Mouse (Mus musculus): ENCODE data around the gene Ift57. TPM values are rescaled to one million over a fixed set of nuclear protein-coding genes. Genes with fewer than 3 reads are reported as not detected.

Ift57 gene
- polyA plus RNA-seq (2012; rRNA removed): 2.9 and 4.9 TPM in 2 replicates

DNA sequence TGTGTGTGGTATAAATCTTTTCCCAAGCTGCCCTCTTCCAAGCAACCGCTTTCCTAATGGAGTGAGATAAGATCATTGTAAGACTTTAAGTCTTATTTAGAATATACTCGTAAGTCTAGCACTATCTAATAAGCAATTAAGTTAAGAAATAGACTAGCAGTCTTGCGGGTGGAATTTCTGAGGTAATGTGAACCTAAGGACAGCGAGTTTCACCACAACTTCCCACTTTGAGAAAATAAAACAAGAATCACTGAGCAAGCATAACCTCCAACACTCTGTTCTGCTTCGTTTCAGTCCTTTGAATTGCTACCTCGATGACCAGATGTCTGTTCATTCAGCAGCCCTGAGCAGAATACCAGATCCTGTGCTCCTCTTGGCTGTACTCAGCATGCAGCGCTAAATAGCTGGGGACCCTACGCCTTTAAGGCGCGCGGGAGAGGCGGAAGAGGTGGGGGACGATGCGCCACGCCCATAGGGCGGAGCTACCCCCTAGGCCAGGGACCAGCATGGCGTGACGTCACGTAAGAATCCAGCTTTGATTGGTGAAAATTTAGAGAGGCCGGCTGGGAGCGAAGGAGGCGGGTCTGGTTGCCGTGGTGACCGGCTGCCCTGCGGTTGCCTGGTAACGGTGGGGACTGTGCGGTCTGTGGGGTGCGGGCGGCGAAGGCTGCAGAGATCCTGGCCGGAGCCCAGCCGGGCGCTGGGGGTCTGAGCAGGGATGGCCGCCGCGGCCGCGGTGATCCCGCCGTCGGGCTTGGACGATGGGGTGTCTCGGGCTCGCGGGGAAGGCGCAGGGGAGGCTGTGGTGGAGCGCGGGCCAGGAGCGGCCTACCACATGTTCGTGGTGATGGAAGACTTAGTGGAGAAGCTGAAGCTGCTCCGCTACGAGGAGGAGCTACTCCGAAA is at the start of gene Ift57:
Gene Ift57 (plus strand): TSS at position 614 of the 906 bp plus-strand sequence.
- DNase-seq (ENCODE audit: low read depth): peak; percentile 58

- no peak for DNase-seq (ENCODE audit: low read depth)
Measured at GRCm38 (mm10) chr16:49657182-49657581, 41.9 kb upstream of the Ift57 start.

- DNase-seq (ENCODE audit: low read depth): no peak
Measured at GRCm38 (mm10) chr16:49658029-49658428, 41.0 kb upstream of the Ift57 start.

GRCm38 (mm10) chr16:49659131-49659530 is 39.9 kb upstream of the Ift57 start:
- no peak for DNase-seq (ENCODE audit: low read depth)

DNA sequence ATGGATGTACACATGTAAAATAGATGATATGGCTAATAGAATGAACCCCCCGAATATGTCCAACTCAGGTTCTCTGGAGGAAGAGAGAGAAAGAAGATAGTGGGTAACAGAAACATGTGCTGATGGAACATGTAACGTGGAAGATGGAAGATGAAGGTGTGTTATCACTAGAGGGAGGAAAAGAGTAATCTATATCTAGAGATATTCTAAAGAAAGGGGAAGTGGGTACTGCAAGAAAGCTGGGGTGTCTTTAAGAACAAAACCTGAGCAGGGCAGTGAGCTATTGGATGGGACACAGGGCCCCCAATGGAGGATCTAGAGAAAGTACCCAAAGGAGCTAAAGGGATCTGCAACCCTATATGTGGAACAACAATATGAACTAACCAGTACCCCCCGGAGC is 38.9 kb upstream of the Ift57 start:
- no peak for DNase-seq (ENCODE audit: low read depth)

GRCm38 (mm10) chr16:49662201-49662600 is 36.8 kb upstream of the Ift57 start:
- no peak for DNase-seq (ENCODE audit: low read depth)

GRCm38 (mm10) chr16:49664677-49665076 is 34.4 kb upstream of the Ift57 start:
- no peak for DNase-seq (ENCODE audit: low read depth)

GRCm38 (mm10) chr16:49679666-49680065 is 19.4 kb upstream of the Ift57 start:
- no peak for DNase-seq (ENCODE audit: low read depth)

GRCm38 (mm10) chr16:49684961-49685360 is 14.1 kb upstream of the Ift57 start:
- no peak for DNase-seq (ENCODE audit: low read depth)

DNA sequence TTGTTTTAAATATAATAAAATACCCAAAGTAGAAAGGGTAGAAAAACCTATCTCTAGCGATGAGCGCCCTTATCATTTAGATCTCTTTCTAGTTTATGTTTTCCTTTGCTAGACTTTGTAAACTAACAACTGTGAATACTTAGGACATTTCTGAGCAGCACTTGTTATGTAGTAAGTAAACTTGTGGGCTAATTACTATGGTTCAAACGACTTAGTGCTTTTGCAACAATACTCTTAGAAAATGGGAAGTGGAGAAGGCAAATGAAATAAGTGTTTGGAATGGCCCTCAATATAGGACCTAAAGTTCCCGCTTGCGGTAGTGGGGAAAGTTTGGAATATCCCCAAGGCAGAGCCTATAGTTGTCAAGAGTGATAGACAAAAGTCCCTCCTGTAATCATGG is 788 bp downstream of the Ift57 start:
- no peak for DNase-seq (ENCODE audit: low read depth)

DNA sequence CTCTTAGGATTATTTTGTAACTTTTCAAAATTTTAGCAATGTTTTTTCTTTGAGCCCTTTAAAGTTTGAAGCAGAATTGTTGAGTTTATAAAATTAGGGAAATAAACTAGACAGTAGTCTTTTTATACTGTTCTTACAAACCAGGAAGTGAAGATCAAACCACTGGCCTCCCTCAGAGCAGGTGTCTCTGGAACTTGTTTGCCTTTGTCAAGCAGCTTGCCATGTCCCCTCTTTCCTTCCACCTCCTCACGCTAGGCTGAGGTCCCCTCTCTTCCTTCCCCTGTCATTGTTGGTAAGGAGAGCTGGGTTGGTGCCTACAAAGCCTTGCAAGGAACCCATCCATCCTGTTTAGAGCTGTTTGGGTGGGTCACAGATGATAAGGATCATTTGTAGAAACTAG is 9.0 kb downstream of the Ift57 start:
- no peak for DNase-seq (ENCODE audit: low read depth)

GRCm38 (mm10) chr16:49710188-49710587 is 11.2 kb downstream of the Ift57 start:
- no peak for DNase-seq (ENCODE audit: low read depth)

DNA sequence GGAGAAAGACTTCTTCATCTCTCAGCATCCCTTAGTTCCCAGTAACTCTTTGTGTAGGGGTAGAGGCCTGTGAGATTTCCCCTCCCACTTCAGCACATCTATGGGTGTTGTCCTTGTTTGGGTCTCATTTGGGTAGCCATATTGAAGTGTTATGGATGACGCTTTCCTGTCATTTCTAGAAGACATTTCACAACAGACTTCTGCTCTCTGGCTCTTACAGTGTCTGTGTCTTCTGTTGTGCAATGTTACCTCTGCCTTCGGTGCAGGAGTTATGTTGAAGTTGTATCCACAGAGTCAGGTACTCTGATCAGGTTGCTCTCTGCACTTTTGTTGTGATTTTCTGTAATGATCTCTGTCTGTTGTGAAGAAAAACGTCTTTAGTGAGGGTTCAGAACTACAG is 14.3 kb downstream of the Ift57 start:
- no peak for DNase-seq (ENCODE audit: low read depth)

GRCm38 (mm10) chr16:49720671-49721070 is 21.6 kb downstream of the Ift57 start:
- no peak for DNase-seq (ENCODE audit: low read depth)

DNA sequence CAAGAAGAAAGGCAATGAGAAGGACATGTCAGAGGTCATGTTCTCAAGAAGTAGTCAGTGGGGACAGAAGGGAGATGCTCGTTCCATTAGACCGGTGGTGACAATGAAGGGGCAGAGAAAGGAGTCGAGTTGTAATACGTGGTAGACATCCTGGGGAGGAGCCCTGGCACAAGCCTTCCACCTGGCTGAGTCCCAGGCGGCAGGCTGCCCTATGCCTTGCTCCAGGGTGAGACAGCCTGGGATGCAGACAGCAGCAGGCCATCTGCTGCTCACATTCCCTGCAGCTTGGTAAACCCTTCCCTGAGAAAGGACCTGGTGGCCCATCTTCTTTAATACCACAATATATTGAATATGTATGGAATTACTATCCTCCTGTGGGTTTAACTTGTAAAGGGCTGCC is 22.6 kb downstream of the Ift57 start:
- no peak for DNase-seq (ENCODE audit: low read depth)

DNA sequence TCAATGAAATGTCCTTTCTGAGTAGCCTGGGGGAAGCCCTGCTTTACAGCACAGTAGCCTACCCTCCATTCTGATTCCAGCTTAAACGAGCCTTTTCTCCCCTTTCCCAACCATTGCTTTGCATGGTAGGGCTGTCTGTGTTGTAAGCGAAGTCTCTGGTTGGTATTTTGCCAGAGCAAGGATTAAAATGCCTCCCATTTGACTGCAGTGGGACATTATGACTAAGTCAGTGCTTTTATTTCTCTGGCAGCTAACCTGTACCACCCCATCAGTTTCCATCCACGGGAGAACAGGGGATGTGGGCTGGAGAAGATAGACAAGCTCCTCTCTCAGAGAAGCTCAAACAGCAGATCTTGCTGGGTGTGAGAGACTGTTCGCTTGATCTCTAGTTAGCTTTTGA is 24.2 kb downstream of the Ift57 start:
- DNase-seq (ENCODE audit: low read depth): no peak

- no peak for DNase-seq (ENCODE audit: low read depth)
Measured at GRCm38 (mm10) chr16:49724232-49724631, 25.2 kb downstream of the Ift57 start.

- DNase-seq (ENCODE audit: low read depth): no peak
Measured at GRCm38 (mm10) chr16:49724931-49725330, 25.9 kb downstream of the Ift57 start.

DNA sequence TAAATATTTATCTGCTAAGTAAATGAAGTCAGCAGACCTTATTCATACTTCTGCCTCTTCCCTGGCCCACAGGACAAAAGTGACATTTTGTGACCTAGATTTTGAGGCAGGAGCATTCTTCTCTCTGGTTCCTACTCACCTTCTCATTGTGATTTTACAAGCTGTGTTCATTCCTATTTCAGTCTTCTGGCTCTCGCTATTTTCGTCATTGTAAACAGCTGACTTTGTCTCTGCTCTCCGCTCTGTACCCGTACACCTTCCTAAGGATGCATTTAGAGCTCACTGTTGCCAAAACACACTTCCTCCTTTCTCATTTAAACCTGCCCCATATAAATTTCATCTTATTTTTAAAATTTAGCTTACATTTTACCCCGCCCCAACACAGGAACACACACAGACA is 26.4 kb downstream of the Ift57 start:
- DNase-seq (ENCODE audit: low read depth): no peak

GRCm38 (mm10) chr16:49726216-49726615 is 27.2 kb downstream of the Ift57 start:
- DNase-seq (ENCODE audit: low read depth): no peak

DNA sequence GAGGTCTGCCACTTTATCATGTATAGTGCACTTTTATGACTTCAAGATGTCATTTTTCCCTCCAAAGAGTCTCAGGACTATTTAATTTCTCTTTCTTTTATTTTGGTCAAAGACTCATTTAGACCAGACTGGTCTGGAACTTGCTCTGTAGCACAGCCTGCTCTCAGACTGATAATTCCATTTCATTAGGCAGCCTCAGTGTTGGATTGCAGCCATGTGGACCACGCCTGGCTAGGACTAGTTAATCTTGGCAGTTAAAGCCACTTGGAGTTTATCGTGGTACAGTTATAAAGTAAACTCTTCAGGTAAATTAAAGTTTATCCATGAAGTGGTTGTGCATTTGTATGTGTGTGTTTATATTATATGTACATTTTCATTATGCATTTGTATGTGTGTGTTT is 27.7 kb downstream of the Ift57 start:
- DNase-seq (ENCODE audit: low read depth): no peak

GRCm38 (mm10) chr16:49736536-49736935 is 37.5 kb downstream of the Ift57 start:
- DNase-seq (ENCODE audit: low read depth): no peak

GRCm38 (mm10) chr16:49747360-49747759 is 48.3 kb downstream of the Ift57 start:
- DNase-seq (ENCODE audit: low read depth): no peak

GRCm38 (mm10) chr16:49752906-49753305 is 53.9 kb downstream of the Ift57 start:
- no peak for DNase-seq (ENCODE audit: low read depth)
